Mouse (Mus musculus) heart, embryonic 11.5 days (tissue): ENCODE measurements around the gene Lbhd2. TPM values are rescaled to one million over a fixed set of nuclear protein-coding genes. Genes with fewer than 3 reads are reported as not detected.

Experiments
- ATAC-seq: fragments of 200-750 bp; cut with Nextera tagmentation; replicated peaks from 2 replicates; pipeline ENCODE4 v1.8.0; 2017; ENCODE audit warnings: moderate library complexity; ENCODE audit not compliant: insufficient number of reproducible peaks, low FRiP score, low TSS enrichment
- H3K27ac ChIP-seq: fragments of 300-500 bp; sonication (generic); 2 replicates; pipeline ENCODE4 v1.5.1; 2014; ENCODE audit warnings: mild to moderate bottlenecking, low read depth, low read length
- H3K27me3 ChIP-seq: fragments of 300-500 bp; sonication (generic); 2 replicates; pipeline ENCODE4 v1.6.1; 2014; ENCODE audit warnings: mild to moderate bottlenecking, low read length, mixed read lengths; ENCODE audit not compliant: control insufficient read depth, insufficient read depth
- H3K36me3 ChIP-seq: fragments of 300-500 bp; sonication (generic); 2 replicates; pipeline ENCODE4 v1.6.1; 2014; ENCODE audit warnings: mild to moderate bottlenecking, low read length, moderate library complexity, mixed read lengths; ENCODE audit not compliant: control insufficient read depth, insufficient read depth
- H3K4me1 ChIP-seq: fragments of 300-500 bp; sonication (generic); 2 replicates; pipeline ENCODE4 v1.6.1; 2014; ENCODE audit warnings: low read length; ENCODE audit not compliant: control insufficient read depth, insufficient read depth
- H3K4me2 ChIP-seq: fragments of 300-500 bp; sonication (generic); 2 replicates; pipeline ENCODE4 v1.6.1; 2014; ENCODE audit warnings: mild to moderate bottlenecking, moderate library complexity
- H3K4me3 ChIP-seq: fragments of 300-500 bp; sonication (generic); 2 replicates; pipeline ENCODE4 v1.5.1; 2014; ENCODE audit warnings: low read depth, low read length
- H3K9ac ChIP-seq: fragments of 300-500 bp; sonication (generic); 2 replicates; pipeline ENCODE4 v1.6.1; 2014; ENCODE audit warnings: mild to moderate bottlenecking, low read depth, low read length, moderate library complexity
- H3K9me3 ChIP-seq: fragments of 300-500 bp; sonication (generic); replicated peaks from 2 replicates; pipeline ENCODE4 v1.6.1; 2016; ENCODE audit warnings: low read length; ENCODE audit not compliant: control insufficient read depth
- WGBS: fragments of 180-500 bp; shearing (Covaris S2); extraction: QIAGEN DNeasy Blood & Tissue Kit; methylation state at CpG from one replicate; pipeline ENCODE4 v1.1.7; 2014; ENCODE audit not compliant: insufficient replicate concordance; 5-methylcytosine and 5-hydroxymethylcytosine counted together
- polyA plus RNA-seq: library from polyadenylated mRNA; unstranded; fragments of >200 nt; fragmentation: Nextera tagmentation; extraction: Ambion mirVana; gene quantifications from 2 replicates; pipeline ENCODE4 v1.2.1, GENCODE M21; 2014

Gene Lbhd2
- polyA plus RNA-seq, 1 experiment from 2014 or later: 0.50 TPM

DNA sequence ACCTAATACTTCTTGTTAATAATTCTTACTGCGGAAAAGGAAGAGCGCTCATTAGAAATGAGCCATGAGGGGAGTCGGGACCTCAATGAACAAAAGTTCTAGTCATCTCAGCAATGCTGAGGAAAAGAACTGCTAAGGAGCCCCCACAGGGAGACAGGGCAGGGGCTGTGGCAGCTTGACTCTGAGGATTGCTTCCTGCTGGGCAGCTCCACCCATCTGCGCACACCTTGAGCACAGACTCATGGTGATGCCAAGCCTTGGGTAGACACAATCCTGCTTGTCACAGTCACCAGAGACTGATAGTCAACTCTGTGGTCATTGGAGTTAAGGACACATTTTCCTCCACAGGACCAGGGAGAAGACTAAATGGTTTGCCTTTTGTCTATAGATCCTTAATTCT lies 19.5 kb upstream of the Lbhd2 start:
- Histone ChIP-seq H3K4me3 (no peak overlapping the region), H3K9ac (no peak overlapping the region), H3K27ac (peak overlapping the region; percentile 84), H3K36me3 (no peaks in the 10 kb centered on the region), H3K27me3 (no peaks in the 10 kb centered on the region), H3K4me2 (no peak overlapping the region), H3K9me3 (no peaks in the 10 kb centered on the region), H3K4me1 (peaks cover 13% of the 10 kb centered on the region)
- WGBS: 91% methylated on average over 4 of the region's 4 CpGs
- no peak for ATAC-seq

DNA sequence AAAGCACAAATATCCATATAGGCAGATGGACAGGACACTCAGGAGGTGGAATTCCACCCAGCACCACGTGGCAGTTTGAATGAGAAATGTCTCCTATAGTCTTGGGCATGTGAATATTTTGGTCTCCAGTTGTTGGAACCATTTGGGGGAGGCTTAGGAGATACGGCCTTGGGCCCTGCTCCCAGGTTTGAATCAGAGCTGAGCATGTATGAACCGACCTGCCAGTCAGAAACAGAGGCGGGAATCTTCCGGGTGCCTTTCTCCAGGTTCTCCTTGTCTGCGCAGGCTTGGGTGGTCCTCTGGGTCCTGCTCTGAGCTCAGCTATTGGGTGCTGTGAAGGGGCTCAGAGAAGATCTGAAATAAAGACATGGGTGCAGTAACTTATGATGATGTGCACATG lies 12.6 kb upstream of the Lbhd2 start:
- Histone ChIP-seq H3K4me2 (no peak overlapping the region), H3K4me3 (no peak overlapping the region), H3K4me1 (0 out of 2 replicates have a peak, but pooled peaks cover 4% of the 10 kb centered on the region), H3K9me3 (no peaks in the 10 kb centered on the region), H3K9ac (no peak overlapping the region), H3K27ac (no peak overlapping the region), H3K27me3 (no peaks in the 10 kb centered on the region), H3K36me3 (no peaks in the 10 kb centered on the region)
- ATAC-seq: no peak
- WGBS: 76% methylated on average over 6 of the region's 6 CpGs

DNA sequence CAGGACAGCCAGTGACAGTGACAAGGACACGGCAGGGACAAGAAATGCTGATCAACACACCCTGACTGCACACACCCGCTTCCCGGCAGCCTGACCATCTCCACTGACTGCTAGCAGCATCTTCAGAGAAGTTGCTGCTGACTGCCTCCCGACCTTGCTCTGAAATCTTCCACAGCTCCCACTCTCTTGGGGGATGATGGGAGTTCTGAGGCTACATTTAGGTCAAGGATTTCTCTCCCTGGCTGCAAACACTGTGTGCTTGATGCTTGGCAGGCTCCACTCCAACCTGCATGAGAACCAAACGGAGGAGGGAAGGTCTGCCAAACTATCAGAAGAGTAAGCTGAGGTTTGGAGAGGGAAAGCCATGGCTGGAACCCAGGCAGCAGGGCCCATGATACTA lies 9.6 kb upstream of the Lbhd2 start:
- peaks cover 4% of the 10 kb centered on the region; the same call in 1 of the 2 replicates for H3K4me1 ChIP-seq
- no peak for ATAC-seq
- H3K9ac ChIP-seq: no peak overlapping the region
- no peaks in the 10 kb centered on the region for H3K36me3 ChIP-seq
- WGBS: 57% methylated on average over 5 of the region's 5 CpGs
- no peak overlapping the region for H3K27ac ChIP-seq
- H3K4me3 ChIP-seq: no peak overlapping the region
- no peaks in the 10 kb centered on the region; the same call in 1 of the 2 replicates for H3K27me3 ChIP-seq
- H3K9me3 ChIP-seq: no peaks in the 10 kb centered on the region
- H3K4me2 ChIP-seq: no peak overlapping the region

DNA sequence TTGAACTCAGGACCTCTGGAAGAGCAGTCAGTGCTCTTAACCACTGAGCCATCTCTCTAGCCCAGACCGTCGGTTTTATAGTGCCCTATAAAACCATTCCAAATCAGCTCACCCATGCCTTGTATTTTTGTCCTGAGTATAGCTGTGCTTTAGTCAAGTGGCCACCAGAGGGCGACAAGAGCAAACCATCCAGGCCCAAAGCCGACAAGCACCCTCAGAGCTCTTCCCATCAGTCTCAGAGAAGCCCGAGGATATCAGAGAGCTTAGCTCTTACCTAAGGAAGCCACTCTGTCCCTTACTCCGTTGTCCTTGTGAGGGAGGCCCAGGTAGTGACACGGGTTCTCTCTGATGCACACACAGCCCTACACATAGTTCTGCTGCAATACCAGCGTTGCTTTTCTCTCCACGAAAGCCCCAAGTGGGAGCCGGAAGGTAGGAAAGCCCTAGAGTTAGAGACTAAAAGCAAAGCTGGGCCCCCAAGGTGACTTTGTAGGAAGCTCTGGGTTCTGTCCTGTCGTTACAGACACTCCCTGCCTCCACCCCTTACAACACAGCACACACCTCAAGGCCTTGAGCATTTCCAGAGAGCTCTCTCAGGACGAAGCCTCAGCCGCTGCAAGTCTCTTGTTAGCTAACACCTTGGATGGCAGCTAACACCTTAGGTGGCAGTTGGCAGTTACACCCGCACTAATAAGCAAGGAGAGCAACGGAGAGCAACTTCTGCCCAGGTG lies 5.0 kb upstream of the Lbhd2 start:
- Histone ChIP-seq H3K4me3 (no peak overlapping the region), H3K4me2 (peak overlapping the region; percentile 23; the same call in 1 of the 2 replicates), H3K36me3 (no peaks in the 10 kb centered on the region), H3K27me3 (peaks cover 15% of the 10 kb centered on the region), H3K9me3 (no peaks in the 10 kb centered on the region), H3K9ac (peak overlapping the region; percentile 29; the same call in 1 of the 2 replicates), H3K4me1 (peaks cover 6% of the 10 kb centered on the region), H3K27ac (no peak overlapping the region)
- WGBS: 16% methylated on average over 15 of the region's 15 CpGs
- no peak for ATAC-seq

DNA sequence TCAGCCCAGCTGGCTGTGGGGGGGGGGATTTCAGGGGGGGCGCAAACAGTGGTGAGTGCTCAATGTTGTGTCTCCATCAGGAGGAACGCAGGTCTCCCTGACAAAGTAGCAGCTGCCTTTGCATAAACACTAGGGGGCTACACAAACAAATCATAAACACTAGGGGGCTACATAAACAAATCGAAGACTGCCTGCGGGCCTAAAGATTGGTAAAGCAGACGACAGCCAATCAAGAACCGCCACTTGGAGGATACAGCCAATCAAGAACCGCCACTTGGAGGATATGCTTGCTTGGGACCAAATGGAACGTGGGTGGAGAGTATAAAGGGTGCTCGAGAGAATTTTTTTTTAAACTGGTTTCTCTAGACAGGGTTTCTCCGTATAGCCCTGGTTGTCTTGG lies 1.7 kb upstream of the Lbhd2 start:
- H3K27ac ChIP-seq: no peak overlapping the region
- peaks cover 43% of the 10 kb centered on the region for H3K27me3 ChIP-seq
- WGBS: 57% methylated on average over 10 of the region's 10 CpGs
- no peak overlapping the region for H3K4me2 ChIP-seq
- H3K4me1 ChIP-seq: peaks cover 6% of the 10 kb centered on the region
- H3K9ac ChIP-seq: no peak overlapping the region
- H3K9me3 ChIP-seq: no peaks in the 10 kb centered on the region
- H3K4me3 ChIP-seq: no peak overlapping the region
- H3K36me3 ChIP-seq: no peaks in the 10 kb centered on the region
- ATAC-seq: no peak

DNA sequence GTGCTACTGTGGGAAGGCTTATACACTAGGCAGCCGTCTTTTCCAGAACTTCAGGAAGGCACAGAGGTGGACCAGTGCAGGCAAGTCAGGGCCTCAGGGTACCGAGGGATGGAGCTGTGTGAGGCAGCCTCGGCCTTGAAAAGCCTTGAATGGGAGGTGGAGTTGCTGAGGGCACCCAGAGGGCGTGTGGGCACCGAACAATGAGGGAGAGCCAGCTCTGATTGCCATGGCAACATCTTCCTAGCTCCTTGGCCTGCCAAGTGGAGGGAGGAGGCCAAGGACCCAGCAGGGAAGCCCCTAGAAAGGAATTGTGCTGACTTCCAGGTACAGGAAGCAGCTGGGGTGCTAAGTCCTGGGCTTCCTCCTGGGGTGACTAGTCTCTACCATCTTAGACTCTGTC lies 3.0 kb downstream of the Lbhd2 start:
- no peak overlapping the region for H3K9ac ChIP-seq
- no peaks in the 10 kb centered on the region for H3K36me3 ChIP-seq
- no peaks in the 10 kb centered on the region for H3K9me3 ChIP-seq
- peaks cover 46% of the 10 kb centered on the region for H3K27me3 ChIP-seq
- no peak for ATAC-seq
- H3K27ac ChIP-seq: no peak overlapping the region
- peaks cover 18% of the 10 kb centered on the region for H3K4me1 ChIP-seq
- no peak overlapping the region for H3K4me2 ChIP-seq
- 39% methylated on average over 5 of the region's 5 CpGs for WGBS
- H3K4me3 ChIP-seq: no peak overlapping the region

DNA sequence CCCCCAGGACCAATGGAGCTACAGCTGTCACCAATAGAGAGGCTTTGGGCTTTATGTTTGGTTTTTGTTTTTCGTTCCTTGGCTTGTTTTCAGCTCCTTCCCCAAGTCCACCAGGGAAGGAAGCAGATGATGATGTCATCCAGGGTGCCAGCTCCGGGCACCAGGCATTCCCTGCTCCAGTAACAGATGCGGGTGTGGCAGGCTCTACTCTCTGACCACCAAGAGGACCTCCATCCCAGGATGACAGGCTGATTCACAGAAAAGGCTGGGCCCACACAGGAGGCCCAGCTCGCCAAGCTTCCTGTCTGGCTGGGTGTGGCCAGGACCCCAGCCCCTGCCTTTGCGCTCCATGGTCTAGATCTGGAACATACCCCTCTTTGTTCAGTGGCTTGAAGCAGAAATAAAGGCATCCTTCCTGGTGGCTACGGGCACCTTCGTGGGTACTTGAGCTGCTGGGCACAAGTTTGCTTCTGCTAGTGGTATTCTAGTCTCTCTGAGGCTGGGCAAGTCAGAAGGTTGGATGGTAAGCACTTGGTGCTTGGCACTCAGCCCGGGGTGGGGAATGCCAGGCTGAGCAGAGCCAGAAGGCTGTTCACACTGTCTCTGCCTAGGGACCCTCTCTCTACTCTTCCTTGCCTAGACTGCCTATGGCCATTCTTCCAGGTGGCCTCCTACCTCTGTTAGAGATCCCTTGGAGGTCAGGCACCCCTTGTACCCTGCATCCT lies 5.2 kb downstream of the Lbhd2 start:
- Histone ChIP-seq H3K9ac (no peak overlapping the region), H3K4me1 (peaks cover 15% of the 10 kb centered on the region), H3K4me3 (no peak overlapping the region), H3K9me3 (no peaks in the 10 kb centered on the region), H3K27ac (no peak overlapping the region), H3K36me3 (no peaks in the 10 kb centered on the region), H3K27me3 (peaks cover 33% of the 10 kb centered on the region), H3K4me2 (no peak overlapping the region)
- no peak for ATAC-seq
- 73% methylated on average over 8 of the region's 8 CpGs for WGBS

DNA sequence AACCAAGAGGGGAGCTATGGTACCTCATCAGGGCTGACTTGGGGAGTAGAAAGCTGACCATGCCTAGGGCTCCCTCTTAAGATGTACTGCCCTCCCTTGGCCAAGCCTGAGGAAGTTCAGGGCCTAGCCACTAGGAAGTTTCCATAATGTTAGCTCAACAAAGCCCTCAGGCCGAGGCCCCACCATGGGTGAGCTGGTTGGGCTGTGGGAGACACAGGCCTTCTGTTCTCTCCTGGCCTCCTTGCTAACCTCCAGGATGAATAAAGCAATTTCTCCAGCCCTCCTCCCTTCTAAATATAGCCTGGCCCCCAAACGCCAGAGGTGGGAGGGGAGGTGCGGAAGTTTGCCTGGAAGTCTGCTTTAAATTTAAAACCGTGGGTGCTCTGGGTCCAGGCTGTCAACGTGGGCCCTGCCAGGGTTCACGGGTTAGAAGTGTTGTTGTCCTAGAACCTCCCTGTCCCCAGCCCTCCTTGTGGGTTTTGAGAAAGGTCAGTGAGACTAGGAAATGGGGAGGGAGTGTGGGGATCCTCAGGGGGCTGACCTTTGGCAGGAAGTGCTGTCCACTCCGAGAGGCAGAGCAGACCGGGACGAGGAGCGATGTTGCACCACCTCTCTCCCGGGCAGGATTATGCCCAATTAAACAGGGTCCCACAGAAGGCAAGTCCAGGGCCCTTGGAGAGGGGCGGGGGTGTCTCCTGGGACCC lies 6.1 kb downstream of the Lbhd2 start:
- Histone ChIP-seq H3K9ac (peak overlapping the region; percentile 50), H3K4me2 (peak overlapping the region; percentile 66), H3K9me3 (no peaks in the 10 kb centered on the region), H3K4me1 (peaks cover 21% of the 10 kb centered on the region), H3K27ac (peak overlapping the region; percentile 41), H3K4me3 (peak overlapping the region; percentile 26), H3K36me3 (no peaks in the 10 kb centered on the region), H3K27me3 (peaks cover 23% of the 10 kb centered on the region)
- WGBS: 11% methylated on average over 12 of the region's 12 CpGs
- ATAC-seq: peak; percentile 14; the same call in 1 of the 2 replicates
